10 mouse cellular contexts compared by ENCODE assay signal in the genomic region with DNA sequence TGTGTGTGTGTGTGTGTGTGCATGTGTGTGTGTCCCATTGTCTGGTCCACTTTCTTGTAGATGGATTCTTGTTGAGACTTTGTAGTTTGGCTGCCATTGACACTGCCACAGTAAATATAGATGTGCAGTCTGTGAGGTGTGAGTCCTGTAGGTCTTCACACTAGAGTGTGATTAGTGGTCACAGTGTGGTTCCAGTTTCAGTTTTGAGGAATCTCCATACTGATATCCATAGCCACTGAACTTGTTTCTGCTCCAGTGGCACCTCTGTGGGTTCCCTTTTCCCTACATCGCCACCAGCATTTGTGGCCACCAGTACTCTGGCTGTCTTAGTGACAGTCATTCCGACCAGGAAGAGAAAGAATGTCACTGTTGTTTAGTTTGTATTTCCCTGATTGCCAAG. TPM values are rescaled to one million over a fixed set of nuclear protein-coding genes. Genes with fewer than 3 reads are reported as not detected.
DNase-seq lines count a peak whose midpoint lies in the region; ATAC-seq and TF ChIP-seq lines count a peak whose summit lies in the region.
"Had no signal": no experiment of that assay in that cellular context is flagged by ENCODE, and none has a peak within 500 bp of the region (broad histone marks: within the 10 kb centered on the region; RNA-seq: fewer than 3 reads in every experiment).

No protein-coding gene starts in this region.

- no peak overlapping the region for H3K27ac ChIP-seq in limb, embryonic 10.5 days
- no peak overlapping the region for H3K27ac ChIP-seq in gastrocnemius, adult 2 months
- H3K27ac ChIP-seq: embryonic facial prominence, embryonic 13.5 days; embryonic facial prominence, embryonic 15.5 days; forebrain, embryonic 13.5 days; forebrain, embryonic 15.5 days had no signal

- no peak overlapping the region for H3ac ChIP-seq in myocyte (ENCODE audit: control insufficient read depth, insufficient read length)

- H3K36me3 ChIP-seq in myocyte (ENCODE audit: control insufficient read depth, insufficient read depth) = peaks cover 18% of the 10 kb centered on the region
- peaks cover 11% of the 10 kb centered on the region for H3K36me3 ChIP-seq in limb, embryonic 10.5 days

- no peak for TF ChIP-seq POLR2A in myocyte (IDR thresholded peaks at IDR 0.05; ENCODE audit: insufficient read length, low read depth)

- H3K9me3 ChIP-seq in limb, embryonic 10.5 days (replicated peaks) = no peaks in the 10 kb centered on the region
- H3K9me3 ChIP-seq: embryonic facial prominence, embryonic 13.5 days; embryonic facial prominence, embryonic 15.5 days; forebrain, embryonic 13.5 days; forebrain, embryonic 15.5 days had no signal

- 96% methylated on average over 2 of the region's 2 CpGs for WGBS in limb, embryonic 10.5 days

- TF ChIP-seq CTCF in Patski (IDR thresholded peaks at IDR 0.05) = no peak
- TF ChIP-seq CTCF in gastrocnemius, adult 2 months (IDR thresholded peaks at IDR 0.05) = no peak

- POLR2A ChIA-PET in Patski (lab: Charles Lee) = no interaction called here

- H3K4me1 ChIP-seq in limb, embryonic 10.5 days = no peaks in the 10 kb centered on the region
- H3K4me1 ChIP-seq: embryonic facial prominence, embryonic 13.5 days; embryonic facial prominence, embryonic 15.5 days had no signal

- intact Hi-C loops in gastrocnemius, adult 2 months (cut with DNase I) = no loop called here

- H3K79me2 ChIP-seq in myocyte (ENCODE audit: control insufficient read depth, insufficient read depth) = no peaks in the 10 kb centered on the region

- DNase-seq in 3134 (ENCODE audit: extremely low read depth, insufficient read length, low spot score) = peak; percentile 52
- no peak for DNase-seq in Patski (ENCODE audit: low read depth, low spot score)
- no peak for DNase-seq in limb, embryonic 10.5 days (ENCODE audit: low spot score)
- DNase-seq in gastrocnemius, adult 2 months = no peak
- DNase-seq: adrenal gland, adult 8-10 months had no signal

- in situ Hi-C loops in Patski (cut with MboI; ENCODE audit: low pct_unique_long_range_greater_than_20kb) = loop anchor here (5.0 to 10.0 kb wide), 2 partner anchors 168 to 1290 kb away; no protein-coding TSS in a partner anchor

- peak; percentile 52 for ATAC-seq in Patski
- ATAC-seq: forebrain, embryonic 13.5 days; forebrain, embryonic 15.5 days had no signal

- H3K4me2 ChIP-seq in myocyte (ENCODE audit: low read depth) = peak overlapping the region; percentile 48
- H3K4me2 ChIP-seq: embryonic facial prominence, embryonic 13.5 days; embryonic facial prominence, embryonic 15.5 days; forebrain, embryonic 13.5 days; forebrain, embryonic 15.5 days had no signal

- CTCF ChIA-PET in Patski (lab: Charles Lee) = interaction anchor here (1.3 kb wide), 1 partner anchor 12 kb away, joined by 4 read pairs; no protein-coding TSS in a partner anchor

- H3K4me3 ChIP-seq in myocyte = no peak overlapping the region
- no peak overlapping the region for H3K4me3 ChIP-seq in limb, embryonic 10.5 days
- H3K4me3 ChIP-seq in gastrocnemius, adult 2 months = no peak overlapping the region
- H3K4me3 ChIP-seq: embryonic facial prominence, embryonic 13.5 days; embryonic facial prominence, embryonic 15.5 days; forebrain, embryonic 13.5 days; forebrain, embryonic 15.5 days had no signal

- H3K27me3 ChIP-seq in Patski (no peaks in the 10 kb centered on the region), myocyte (ENCODE audit: control insufficient read depth, insufficient read depth, insufficient read length) (no peaks in the 10 kb centered on the region)
- H3K27me3 ChIP-seq in limb, embryonic 10.5 days (ENCODE audit: low read depth, poor library complexity, severe bottlenecking) = no peaks in the 10 kb centered on the region
- H3K27me3 ChIP-seq: embryonic facial prominence, embryonic 13.5 days; embryonic facial prominence, embryonic 15.5 days; forebrain, embryonic 13.5 days; forebrain, embryonic 15.5 days had no signal

TF ChIP-seq in myocyte, 11 proteins besides CTCF, POLR2A, EP300 and RAD21:
- TF ChIP-seq REST (IDR thresholded peaks at IDR 0.05; ENCODE audit: insufficient read depth, insufficient read length) = no peak
- no peak for TF ChIP-seq MYOD1 (IDR thresholded peaks at IDR 0.05; ENCODE audit: control insufficient read depth in 1 of 3, insufficient read length in 2 of 3, low read depth in 2 of 3)
- TF ChIP-seq TCF12 (IDR thresholded peaks at IDR 0.05; ENCODE audit: insufficient read depth, poor library complexity, severe bottlenecking) = no peak
- no peak for TF ChIP-seq TCF3 (IDR thresholded peaks at IDR 0.05; ENCODE audit: insufficient read length, low read depth)
- no peak for TF ChIP-seq SRF (IDR thresholded peaks at IDR 0.05; ENCODE audit: control insufficient read depth, insufficient read length, low read depth)
TF ChIP-seq in myocyte: peak in this region for 0.

RNA-seq across cellular contexts. Expression of gene Tbc1d22a, which starts 30.1 kb away (rescaled TPM):
- polyA plus RNA-seq in Patski (2021) = 37.9 TPM
- polyA plus RNA-seq in myocyte (2012; fragmentation: generic; extraction: Trizol) = 30.5 TPM
- 11.2 and 12.0 TPM in 2 replicates for polyA plus RNA-seq in limb, embryonic 10.5 days (2016; fragmentation: Nextera tagmentation; extraction: Ambion mirVana)
- total RNA-seq in gastrocnemius, adult 2 months (2021) = 10 to 100 TPM; 12.4 to 16.3 TPM

RNA-seq across cellular contexts. Expression of gene Cerk, which starts 58.4 kb away (rescaled TPM):
- polyA plus RNA-seq in Patski (2021) (46.2 TPM), myocyte (2012; fragmentation: generic; extraction: Trizol) (13.8 TPM)
- 10.5 and 13.8 TPM in 2 replicates for polyA plus RNA-seq in limb, embryonic 10.5 days (2016; fragmentation: Nextera tagmentation; extraction: Ambion mirVana)
- total RNA-seq in gastrocnemius, adult 2 months (2021) = 1 to 10 TPM; 4.2 to 8.1 TPM
